Mouse (Mus musculus): ENCODE results near the gene Necab2.

DNA sequence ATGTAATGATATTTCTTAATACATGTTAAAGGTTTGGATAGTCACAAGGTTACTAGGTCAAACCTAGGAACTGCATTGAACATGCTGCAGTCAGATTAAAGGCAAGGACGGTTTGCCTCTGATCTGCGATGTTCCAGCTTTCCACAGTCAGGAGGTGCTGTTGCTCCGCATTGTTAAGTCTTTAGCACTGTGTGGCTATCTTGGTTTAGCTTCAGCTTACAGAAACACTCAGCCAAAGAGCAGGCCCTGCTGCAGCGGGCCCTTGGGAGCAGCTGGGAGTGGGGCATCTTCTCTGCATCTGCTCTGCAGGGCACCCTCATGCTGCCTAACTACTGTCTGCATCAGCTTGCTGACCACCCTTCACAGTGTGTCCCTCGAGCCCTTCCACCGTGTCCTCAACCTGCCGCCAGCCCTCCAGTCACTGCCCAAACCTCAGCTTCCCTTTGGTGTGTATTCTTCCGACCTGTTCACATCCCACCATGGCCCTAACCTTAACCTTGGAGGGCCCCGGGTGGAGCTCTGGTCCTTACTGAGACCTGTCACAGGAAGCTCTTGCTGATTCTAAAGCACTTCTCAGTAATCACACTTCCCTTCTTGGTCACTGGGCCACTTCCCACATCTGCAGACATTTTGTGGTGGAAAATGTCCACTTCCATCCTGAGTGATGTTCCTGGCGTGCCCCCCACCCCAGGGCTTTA lies 34.3 kb upstream of the Necab2 start:
- no peak for TF ChIP-seq POLR2A (IDR thresholded peaks at IDR 0.05; ENCODE audit: borderline replicate concordance, control insufficient read depth, low read depth, low read length)
- no peak for TF ChIP-seq CTCF (IDR thresholded peaks at IDR 0.05; ENCODE audit: control insufficient read depth, insufficient read depth, low read length)

Measured in bone marrow, adult 2 months (tissue).